Mouse (Mus musculus) 416B (cell line): ENCODE measurements around the gene Pcnt.

Experiments used
- DNase-seq: peaks from one replicate; pipeline ENCODE4 v3.0.0; 2011; ENCODE audit warnings: low read depth

Pcnt gene

GRCm38 (mm10) chr10:76408520-76408919, 34.1 kb downstream of the Pcnt start:
- DNase-seq = no peak

GRCm38 (mm10) chr10:76392596-76392995, 50.0 kb downstream of the Pcnt start:
- no peak for DNase-seq

GRCm38 (mm10) chr10:76391786-76392185, 50.8 kb downstream of the Pcnt start:
- DNase-seq = no peak

GRCm38 (mm10) chr10:76391166-76391565, 51.4 kb downstream of the Pcnt start:
- DNase-seq = no peak

GRCm38 (mm10) chr10:76374981-76375380, 67.6 kb downstream of the Pcnt start:
- no peak for DNase-seq

- no peak for DNase-seq
Observed at GRCm38 (mm10) chr10:76371736-76372135, 70.8 kb downstream of the Pcnt start.

GRCm38 (mm10) chr10:76368766-76369165, 73.8 kb downstream of the Pcnt start:
- DNase-seq = no peak

- no peak for DNase-seq
Observed at GRCm38 (mm10) chr10:76363233-76363632, 79.4 kb downstream of the Pcnt start.

GRCm38 (mm10) chr10:76358468-76358867, 84.1 kb downstream of the Pcnt start:
- DNase-seq = peak; percentile 85

GRCm38 (mm10) chr10:76357286-76357875, 85.2 kb downstream of the Pcnt start:
- DNase-seq = peak; percentile 76

GRCm38 (mm10) chr10:76354974-76355373, 87.6 kb downstream of the Pcnt start:
- peak; percentile 93 for DNase-seq

- no peak for DNase-seq
Observed at GRCm38 (mm10) chr10:76353986-76354385, 88.6 kb downstream of the Pcnt start.

GRCm38 (mm10) chr10:76351953-76352352, 90.6 kb downstream of the Pcnt start:
- no peak for DNase-seq

GRCm38 (mm10) chr10:76346589-76346988, 96.0 kb downstream of the Pcnt start:
- DNase-seq = peak; percentile 83

- DNase-seq = peak; percentile 65
Observed at GRCm38 (mm10) chr10:76346043-76346491, 96.5 kb downstream of the Pcnt start.

- DNase-seq = no peak
Observed at GRCm38 (mm10) chr10:76345540-76345902, 97.1 kb downstream of the Pcnt start.

- DNase-seq = peak; percentile 81
Observed at GRCm38 (mm10) chr10:76344711-76345539, 97.7 kb downstream of the Pcnt start, which contains the start of gene Dip2a. TSS of gene Dip2a (minus strand) at chr10:76345291.

- DNase-seq = no peak
Observed at GRCm38 (mm10) chr10:76334350-76334749, 108.2 kb downstream of the Pcnt start.

GRCm38 (mm10) chr10:76332040-76332439, 110.5 kb downstream of the Pcnt start:
- no peak for DNase-seq

GRCm38 (mm10) chr10:76329093-76329492, 113.5 kb downstream of the Pcnt start:
- no peak for DNase-seq

- DNase-seq = peak; percentile 39
Observed at GRCm38 (mm10) chr10:76328574-76328973, 114.0 kb downstream of the Pcnt start.

GRCm38 (mm10) chr10:76326304-76327006, 116.1 kb downstream of the Pcnt start:
- DNase-seq = peak; percentile 68

- no peak for DNase-seq
Observed at GRCm38 (mm10) chr10:76317623-76318022, 125.0 kb downstream of the Pcnt start.
